Mouse (Mus musculus) CH12.LX (cell line): ENCODE data around the gene Tmem53. TPM values are rescaled to one million over a fixed set of nuclear protein-coding genes. Genes with fewer than 3 reads are reported as not detected.

Experiments
- DNase-seq: peaks from one replicate; pipeline ENCODE4 v3.0.0-alpha.2; 2013; ENCODE audit errors: extremely low read depth
- H3K27ac ChIP-seq: 2 replicates; pipeline ENCODE4 v1.5.1; 2012; ENCODE audit warnings: low read depth, mild to moderate bottlenecking, control low read depth, moderate library complexity; ENCODE audit not compliant: insufficient read depth
- H3K27me3 ChIP-seq: replicated peaks from 2 replicates; pipeline ENCODE3; 2012; ENCODE audit warnings: inconsistent platforms
- H3K36me3 ChIP-seq, 2 experiments: replicated peaks in 1 of 2; 2 replicates each; pipeline versions ENCODE3 to v1.6.1; 2012; ENCODE audit warnings: inconsistent platforms in 1 of 2, low read length in 1 of 2, mild to moderate bottlenecking in 1 of 2, mixed read lengths in 1 of 2, moderate library complexity in 1 of 2; ENCODE audit not compliant: control insufficient read depth in 1 of 2, insufficient read depth in 1 of 2
- H3K4me1 ChIP-seq, 2 experiments: 2 replicates each; pipeline ENCODE4 v1.6.1; 2012; ENCODE audit warnings: inconsistent platforms in 1 of 2, moderate library complexity in 1 of 2; ENCODE audit not compliant: insufficient read depth in 2 of 2, control insufficient read depth in 1 of 2
- H3K4me2 ChIP-seq: 2 replicates; pipeline ENCODE4 v1.6.1; 2012; ENCODE audit warnings: low read depth, mild to moderate bottlenecking, control low read depth; ENCODE audit not compliant: poor library complexity, insufficient read depth, severe bottlenecking
- H3K4me3 ChIP-seq, 3 experiments: fragments of 150-350 bp in 1 of 3; sonication (generic) in 1 of 3; replicated peaks in 1 of 3; 2 replicates each; pipeline versions ENCODE3 to v1.5.1; 2011 to 2012; ENCODE audit warnings: low read depth in 2 of 3, low read length in 2 of 3, mild to moderate bottlenecking in 2 of 3, moderate library complexity in 2 of 3, control low read depth in 1 of 3, improper control_type of control experiment in 1 of 3, inconsistent platforms in 1 of 3, mixed read lengths in 1 of 3; ENCODE audit not compliant: poor library complexity in 1 of 3
- H3K79me2 ChIP-seq: replicated peaks from 2 replicates; pipeline ENCODE4 v1.6.1; 2012; ENCODE audit warnings: mild to moderate bottlenecking, moderate library complexity; ENCODE audit not compliant: control insufficient read depth, poor library complexity, insufficient read depth, severe bottlenecking; ENCODE audit errors: extremely low read depth
- H3K9ac ChIP-seq: 2 replicates; pipeline ENCODE4 v1.6.1; 2012; ENCODE audit warnings: low read depth, mild to moderate bottlenecking, control low read depth, moderate library complexity; ENCODE audit not compliant: insufficient read depth
- H3K9me3 ChIP-seq: replicated peaks from 2 replicates; pipeline ENCODE3; 2012; ENCODE audit warnings: low read length, inconsistent platforms, mixed read lengths
- BHLHE40 ChIP-seq: IDR thresholded peaks from 2 replicates; pipeline ENCODE4 v1.6.1; 2011; ENCODE audit warnings: mild to moderate bottlenecking, low read depth, low read length, improper control_type of control experiment
- CHD2 ChIP-seq: IDR thresholded peaks from 2 replicates; pipeline ENCODE4 v1.6.1; 2011; ENCODE audit warnings: low read length, improper control_type of control experiment
- EP300 ChIP-seq: IDR thresholded peaks from 2 replicates; pipeline ENCODE4 v1.6.1; 2011; ENCODE audit warnings: low read length, improper control_type of control experiment
- ETS1 ChIP-seq: conservative IDR thresholded peaks from 2 replicates; pipeline ENCODE4 v1.6.1; 2012; ENCODE audit warnings: low read depth, mild to moderate bottlenecking, inconsistent platforms, low read length, improper control_type of control experiment, moderate library complexity
- GABPA ChIP-seq: IDR thresholded peaks from 2 replicates; pipeline ENCODE4 v1.6.1; 2012; ENCODE audit warnings: low read depth, low read length, improper control_type of control experiment, inconsistent platforms; ENCODE audit not compliant: insufficient replicate concordance
- HCFC1 ChIP-seq: IDR thresholded peaks from 2 replicates; pipeline ENCODE4 v1.6.1; 2012; ENCODE audit warnings: low read depth, mild to moderate bottlenecking, inconsistent platforms, low read length, improper control_type of control experiment
- JUN ChIP-seq: IDR thresholded peaks from 2 replicates; pipeline ENCODE4 v1.6.1; 2011; ENCODE audit warnings: low read depth, mild to moderate bottlenecking, low read length, improper control_type of control experiment, moderate library complexity; ENCODE audit not compliant: insufficient read depth
- MAFK ChIP-seq: IDR thresholded peaks from 2 replicates; pipeline ENCODE4 v1.6.1; 2011; ENCODE audit warnings: low read length, improper control_type of control experiment; ENCODE audit not compliant: insufficient replicate concordance
- MAX ChIP-seq: IDR thresholded peaks from 2 replicates; pipeline ENCODE4 v1.6.1; 2011; ENCODE audit warnings: low read length, improper control_type of control experiment
- MAZ ChIP-seq: IDR thresholded peaks from 2 replicates; pipeline ENCODE4 v1.6.1; 2012; ENCODE audit warnings: low read depth, mild to moderate bottlenecking, inconsistent platforms, low read length, improper control_type of control experiment, moderate library complexity
- MXI1 ChIP-seq: IDR thresholded peaks from 2 replicates; pipeline ENCODE4 v1.6.1; 2011; ENCODE audit warnings: mild to moderate bottlenecking, low read depth, low read length, improper control_type of control experiment
- NELFE ChIP-seq: IDR thresholded peaks from 2 replicates; pipeline ENCODE4 v1.6.1; 2011; ENCODE audit warnings: low read depth, low read length, improper control_type of control experiment
- NRF1 ChIP-seq: IDR thresholded peaks from 2 replicates; pipeline ENCODE4 v1.6.1; 2014; ENCODE audit warnings: low read depth, mild to moderate bottlenecking, inconsistent platforms, low read length, improper control_type of control experiment, moderate library complexity
- POLR2AphosphoS2 ChIP-seq: IDR thresholded peaks from 2 replicates; pipeline ENCODE4 v1.6.1; 2011; ENCODE audit warnings: low read depth, low read length, improper control_type of control experiment
- RAD21 ChIP-seq: IDR thresholded peaks from 2 replicates; pipeline ENCODE4 v1.6.1; 2011; ENCODE audit warnings: low read depth, mild to moderate bottlenecking, low read length, improper control_type of control experiment, moderate library complexity
- SIN3A ChIP-seq: IDR thresholded peaks from 2 replicates; pipeline ENCODE4 v1.6.1; 2012; ENCODE audit warnings: low read length, improper control_type of control experiment, inconsistent platforms
- SMC3 ChIP-seq: IDR thresholded peaks from 2 replicates; pipeline ENCODE4 v1.6.1; 2011; ENCODE audit warnings: low read depth, low read length, improper control_type of control experiment
- TBP ChIP-seq: conservative IDR thresholded peaks from 2 replicates; pipeline ENCODE4 v1.6.1; 2011; ENCODE audit warnings: low read depth, low read length, improper control_type of control experiment
- TCF12 ChIP-seq: IDR thresholded peaks from 2 replicates; pipeline ENCODE4 v1.6.1; 2014; ENCODE audit warnings: low read depth, mild to moderate bottlenecking, inconsistent platforms, low read length, improper control_type of control experiment
- UBTF ChIP-seq: IDR thresholded peaks from 2 replicates; pipeline ENCODE4 v1.6.1; 2012; ENCODE audit warnings: low read depth, mild to moderate bottlenecking, inconsistent platforms, low read length, improper control_type of control experiment, moderate library complexity
- USF1 ChIP-seq: IDR thresholded peaks from 2 replicates; pipeline ENCODE4 v1.6.1; 2014; ENCODE audit warnings: low read depth, mild to moderate bottlenecking, inconsistent platforms, low read length, improper control_type of control experiment
- ZKSCAN1 ChIP-seq: IDR thresholded peaks from 2 replicates; pipeline ENCODE4 v1.6.1; 2012; ENCODE audit warnings: low read depth, inconsistent platforms, low read length, improper control_type of control experiment, borderline replicate concordance
- ZNF384 ChIP-seq: IDR thresholded peaks from 2 replicates; pipeline ENCODE4 v1.6.1; 2012; ENCODE audit warnings: low read depth, low read length, improper control_type of control experiment, inconsistent platforms
- dilution Hi-C: fragments of 300-500 bp; cut with MboI; formaldehyde crosslinking; loops from 2 replicates; pipeline ENCODE4 v1.14.3; 2020; ENCODE audit warnings: low sequenced_read_pairs; ENCODE audit not compliant: extremely low pct_unique_long_range_greater_than_20kb, extremely low pct_ligation_motif_present
- in situ Hi-C: fragments of 300-500 bp; cut with MboI; formaldehyde crosslinking; loops from 3 replicates; pipeline ENCODE4 v1.14.3; 2019; ENCODE audit warnings: low sequenced_read_pairs, low pct_ligation_motif_present, low pct_unique_long_range_greater_than_20kb, mixed read lengths
- polyA plus RNA-seq: library from polyadenylated mRNA; unstranded; fragments of >175 nt; gene quantifications from 2 replicates; pipeline ENCODE4 v1.2.1, GENCODE M21; 2012; ENCODE audit warnings: low read depth; ENCODE audit not compliant: insufficient read length
- total RNA-seq, 2 experiments: library from RNA; depleted of rRNA; stranded (reverse); fragments of 300-350 nt in 1 of 2; fragments of >200 nt in 1 of 2; gene quantifications; 2 replicates each; pipeline ENCODE4 v1.2.3; 2012 to 2014

Tmem53 gene
- total and polyA plus RNA-seq, 3 experiments: 1.1 to 1.4 (median 1.2) TPM

GRCm38 (mm10) chr4:117314849-117315500, 63.2 kb downstream of the Tmem53 start:
- Histone ChIP-seq H3K27me3 (no peaks in the 10 kb centered on the region), H3K36me3 (no peaks in the 10 kb centered on the region), H3K4me2 (no peak overlapping the region), H3K9ac (no peak overlapping the region), H3K9me3 (no peaks in the 10 kb centered on the region), H3K79me2 (no peaks in the 10 kb centered on the region), H3K4me3 (no peak overlapping the region), H3K27ac (no peak overlapping the region), H3K4me1 (peaks cover 3 to 36% of the 10 kb centered on the region in 2 experiments)
- TF ChIP-seq BHLHE40 (no peak), ZNF384 (no peak), USF1 (no peak), EP300 (no peak), GABPA (no peak), SIN3A (no peak), JUN (no peak), SMC3 (no peak), MAX (no peak), MAZ (no peak), UBTF (no peak)
- in situ Hi-C loops: no loop called here
- dilution Hi-C loops: no loop called here
- no peak for DNase-seq

DNA sequence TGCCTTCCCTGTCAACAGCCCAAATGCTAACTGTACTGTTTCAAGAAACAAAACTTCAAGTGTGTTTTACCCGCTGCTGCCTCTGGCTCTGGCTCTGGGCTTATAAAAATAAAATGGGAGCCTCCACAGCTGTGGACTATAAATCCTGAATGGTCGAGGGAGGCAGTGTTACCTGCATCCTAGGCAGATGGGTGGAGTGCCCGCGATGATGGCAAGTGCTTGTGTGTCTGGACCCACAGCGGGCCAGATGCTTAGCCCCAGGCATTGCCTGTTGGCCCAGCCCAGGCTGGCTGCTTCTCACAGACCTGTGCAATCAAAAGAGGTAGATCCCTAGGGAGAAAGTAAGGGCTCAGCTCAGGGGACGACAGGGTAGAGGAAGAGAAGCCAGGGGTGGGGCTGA, 65.0 kb downstream of the Tmem53 start:
- no peaks in the 10 kb centered on the region for H3K9me3 ChIP-seq
- no peak for DNase-seq
- no peaks in the 10 kb centered on the region for H3K36me3 ChIP-seq
- in situ Hi-C loops: no loop called here
- no peak overlapping the region for H3K4me3 ChIP-seq
- H3K27me3 ChIP-seq: no peaks in the 10 kb centered on the region
- no peak overlapping the region for H3K9ac ChIP-seq
- H3K4me1 ChIP-seq: peaks cover 3 to 34% of the 10 kb centered on the region in 2 experiments
- dilution Hi-C loops: no loop called here
- no peak overlapping the region for H3K4me2 ChIP-seq
- TF ChIP-seq UBTF: no peak
- TF ChIP-seq BHLHE40: no peak
- TF ChIP-seq NELFE: no peak
- TF ChIP-seq TCF12: no peak
- TF ChIP-seq SIN3A: no peak
- no peak for TF ChIP-seq HCFC1
- no peak for TF ChIP-seq ZNF384
- no peak for TF ChIP-seq CHD2
- TF ChIP-seq USF1: no peak
- TF ChIP-seq RAD21: no peak
- no peak for TF ChIP-seq MXI1
- TF ChIP-seq TBP: no peak
- TF ChIP-seq POLR2AphosphoS2: no peak
- TF ChIP-seq ZKSCAN1: no peak
- TF ChIP-seq MAFK: no peak
- no peak for TF ChIP-seq ETS1
- TF ChIP-seq NRF1: no peak
- TF ChIP-seq, all 38 proteins: peak for 0
- Histone ChIP-seq H3K79me2 (no peaks in the 10 kb centered on the region), H3K27ac (no peak overlapping the region)
